Mouse (Mus musculus): ENCODE results near the gene Usp31. TPM values are rescaled to one million over a fixed set of nuclear protein-coding genes. Genes with fewer than 3 reads are reported as not detected.

The Usp31 gene
- total and polyA plus RNA-seq, 3 experiments, result 6.4 to 9.1 (median 7.5) TPM

- TF ChIP-seq MXI1 (IDR thresholded peaks at IDR 0.05; ENCODE audit: low read depth, low read length), result no peak
- TF ChIP-seq SMC3 (IDR thresholded peaks at IDR 0.05; ENCODE audit: low read depth, low read length), result no peak
- TF ChIP-seq POLR2A (IDR thresholded peaks at IDR 0.05; ENCODE audit: low read depth, low read length), result no peak
- no peak for TF ChIP-seq ETS1 (conservative IDR thresholded peaks at IDR 0.05; ENCODE audit: low read depth, low read length)
- TF ChIP-seq USF1 (IDR thresholded peaks at IDR 0.05; ENCODE audit: low read depth, low read length), result no peak
- TF ChIP-seq CHD1 (IDR thresholded peaks at IDR 0.05; ENCODE audit: low read depth, low read length), result no peak
- no peak for TF ChIP-seq SIN3A (IDR thresholded peaks at IDR 0.05; ENCODE audit: low read length)
- TF ChIP-seq JUN (IDR thresholded peaks at IDR 0.05; ENCODE audit: insufficient read depth, low read depth, low read length), result no peak
- TF ChIP-seq PAX5 (IDR thresholded peaks at IDR 0.05; ENCODE audit: low read length), result no peak
- TF ChIP-seq MYC (IDR thresholded peaks at IDR 0.05; ENCODE audit: low read depth, low read length), result no peak
- no peak for TF ChIP-seq CTCF (conservative IDR thresholded peaks at IDR 0.05 in 1 of 2, IDR thresholded peaks at IDR 0.05 in 1 of 2; ENCODE audit: low read depth in 2 of 2, low read length in 2 of 2)
- TF ChIP-seq EP300 (IDR thresholded peaks at IDR 0.05; ENCODE audit: low read length), result no peak
- no peak for TF ChIP-seq MAFK (IDR thresholded peaks at IDR 0.05; ENCODE audit: insufficient replicate concordance, low read length)
- no peak for TF ChIP-seq TCF12 (IDR thresholded peaks at IDR 0.05; ENCODE audit: low read depth, low read length)
- TF ChIP-seq MAZ (IDR thresholded peaks at IDR 0.05; ENCODE audit: low read depth, low read length), result no peak
- TF ChIP-seq E2F4 (IDR thresholded peaks at IDR 0.05; ENCODE audit: insufficient replicate concordance, low read depth, low read length), result no peak
- no peak for TF ChIP-seq MEF2A (IDR thresholded peaks at IDR 0.05; ENCODE audit: borderline replicate concordance, low read depth, low read length)
- TF ChIP-seq TBP (conservative IDR thresholded peaks at IDR 0.05; ENCODE audit: low read depth, low read length), result no peak
- no peak for TF ChIP-seq CHD2 (IDR thresholded peaks at IDR 0.05; ENCODE audit: low read length)
- Histone ChIP-seq H3K36me3 (replicated peaks in 1 of 2; ENCODE audit: control insufficient read depth in 1 of 2, insufficient read depth in 1 of 2, low read length in 1 of 2) (no peaks in the 10 kb centered on the region), H3K4me2 (ENCODE audit: insufficient read depth, low read depth, poor library complexity, severe bottlenecking) (no peak overlapping the region), H3K4me3 (replicated peaks in 1 of 3; ENCODE audit: low read depth in 2 of 3, low read length in 2 of 3, poor library complexity in 1 of 3) (no peak overlapping the region), H3K9me3 (replicated peaks; ENCODE audit: low read length) (peaks cover 5% of the 10 kb centered on the region), H3K79me2 (replicated peaks; ENCODE audit: control insufficient read depth, extremely low read depth, insufficient read depth, poor library complexity, severe bottlenecking) (no peaks in the 10 kb centered on the region), H3K27ac (ENCODE audit: insufficient read depth, low read depth) (no peak overlapping the region), H3K27me3 (replicated peaks) (peaks cover 39% of the 10 kb centered on the region), H3K9ac (ENCODE audit: insufficient read depth, low read depth) (no peak overlapping the region), H3K4me1 (ENCODE audit: control insufficient read depth in 1 of 2, insufficient read depth in 2 of 2) (no peaks in the 10 kb centered on the region)
- in situ Hi-C loops (cut with MboI; ENCODE audit: low pct_ligation_motif_present, low pct_unique_long_range_greater_than_20kb, low sequenced_read_pairs) (no loop called here), dilution Hi-C loops (cut with MboI; ENCODE audit: extremely low pct_ligation_motif_present, extremely low pct_unique_long_range_greater_than_20kb, low sequenced_read_pairs) (no loop called here)
- peak; percentile 24 for DNase-seq (ENCODE audit: extremely low read depth)
Measured at GRCm38 (mm10) chr7:121596401-121596800, 110.7 kb downstream of the Usp31 start.

- no peak overlapping the region for H3K27ac ChIP-seq (ENCODE audit: insufficient read depth, low read depth)
- DNase-seq (ENCODE audit: extremely low read depth), result no peak
- H3K27me3 ChIP-seq (replicated peaks), result peaks cover 47% of the 10 kb centered on the region
- no peaks in the 10 kb centered on the region for H3K79me2 ChIP-seq (replicated peaks; ENCODE audit: control insufficient read depth, extremely low read depth, insufficient read depth, poor library complexity, severe bottlenecking)
- TF ChIP-seq HCFC1 (IDR thresholded peaks at IDR 0.05; ENCODE audit: low read depth, low read length) (no peak), USF1 (IDR thresholded peaks at IDR 0.05; ENCODE audit: low read depth, low read length) (no peak), UBTF (IDR thresholded peaks at IDR 0.05; ENCODE audit: low read depth, low read length) (no peak), USF2 (conservative IDR thresholded peaks at IDR 0.05; ENCODE audit: low read depth, low read length) (no peak), MAFK (IDR thresholded peaks at IDR 0.05; ENCODE audit: insufficient replicate concordance, low read length) (no peak), ETS1 (conservative IDR thresholded peaks at IDR 0.05; ENCODE audit: low read depth, low read length) (no peak), TCF12 (IDR thresholded peaks at IDR 0.05; ENCODE audit: low read depth, low read length) (no peak)
- H3K9me3 ChIP-seq (replicated peaks; ENCODE audit: low read length), result peaks cover 2% of the 10 kb centered on the region
- H3K4me3 ChIP-seq (replicated peaks in 1 of 3; ENCODE audit: low read depth in 2 of 3, low read length in 2 of 3, poor library complexity in 1 of 3), result no peak overlapping the region
- in situ Hi-C loops (cut with MboI; ENCODE audit: low pct_ligation_motif_present, low pct_unique_long_range_greater_than_20kb, low sequenced_read_pairs) (no loop called here), dilution Hi-C loops (cut with MboI; ENCODE audit: extremely low pct_ligation_motif_present, extremely low pct_unique_long_range_greater_than_20kb, low sequenced_read_pairs) (no loop called here)
- no peaks in the 10 kb centered on the region for H3K4me1 ChIP-seq (ENCODE audit: control insufficient read depth in 1 of 2, insufficient read depth in 2 of 2)
- H3K36me3 ChIP-seq (replicated peaks in 1 of 2; ENCODE audit: control insufficient read depth in 1 of 2, insufficient read depth in 1 of 2, low read length in 1 of 2), result no peaks in the 10 kb centered on the region
- H3K4me2 ChIP-seq (ENCODE audit: insufficient read depth, low read depth, poor library complexity, severe bottlenecking), result no peak overlapping the region
- H3K9ac ChIP-seq (ENCODE audit: insufficient read depth, low read depth), result no peak overlapping the region
Measured at GRCm38 (mm10) chr7:121595496-121595895, 111.6 kb downstream of the Usp31 start.

All from CH12.LX (cell line).